Mouse (Mus musculus): ENCODE data around the gene Col12a1.

The Col12a1 gene

GRCm38 (mm10) chr9:79718481-79719370 is at the start of gene Col12a1:
Gene Col12a1, minus strand, starts transcription at chr9:79718831.
- no peak for DNase-seq (ENCODE audit: low read depth in 2 of 2, low spot score in 2 of 2)

GRCm38 (mm10) chr9:79766991-79767545 is 48.4 kb upstream of the Col12a1 start:
- DNase-seq (ENCODE audit: low read depth in 2 of 2, low spot score in 2 of 2): no peak

GRCm38 (mm10) chr9:79765329-79765728 is 46.7 kb upstream of the Col12a1 start:
- no peak for DNase-seq (ENCODE audit: low read depth in 2 of 2, low spot score in 2 of 2)

GRCm38 (mm10) chr9:79762519-79762918 is 43.9 kb upstream of the Col12a1 start:
- DNase-seq (ENCODE audit: low read depth in 2 of 2, low spot score in 2 of 2): no peak

GRCm38 (mm10) chr9:79760076-79760475 is 41.4 kb upstream of the Col12a1 start:
- DNase-seq (ENCODE audit: low read depth in 2 of 2, low spot score in 2 of 2): no peak

- peak; percentile 89 to 92 for DNase-seq (ENCODE audit: low read depth in 2 of 2, low spot score in 2 of 2)
Observed at GRCm38 (mm10) chr9:79759385-79760005, 40.9 kb upstream of the Col12a1 start, which contains the start of gene Cox7a2. Gene Cox7a2, minus strand, starts transcription at chr9:79759878.

- no peak for DNase-seq (ENCODE audit: low read depth in 2 of 2, low spot score in 2 of 2)
Observed at GRCm38 (mm10) chr9:79755311-79755710, 36.7 kb upstream of the Col12a1 start.

- DNase-seq (ENCODE audit: low read depth in 2 of 2, low spot score in 2 of 2): no peak
Observed at GRCm38 (mm10) chr9:79751846-79752245, 33.2 kb upstream of the Col12a1 start.

GRCm38 (mm10) chr9:79750709-79751108 is 32.1 kb upstream of the Col12a1 start:
- no peak for DNase-seq (ENCODE audit: low read depth in 2 of 2, low spot score in 2 of 2)

- DNase-seq (ENCODE audit: low read depth in 2 of 2, low spot score in 2 of 2): no peak
Observed at GRCm38 (mm10) chr9:79745036-79745435, 26.4 kb upstream of the Col12a1 start.

GRCm38 (mm10) chr9:79735608-79736007 is 17.0 kb upstream of the Col12a1 start:
- no peak for DNase-seq (ENCODE audit: low read depth in 2 of 2, low spot score in 2 of 2)

GRCm38 (mm10) chr9:79730301-79730700 is 11.7 kb upstream of the Col12a1 start:
- DNase-seq (ENCODE audit: low read depth in 2 of 2, low spot score in 2 of 2): no peak

GRCm38 (mm10) chr9:79723090-79723489 is 4.5 kb upstream of the Col12a1 start:
- no peak for DNase-seq (ENCODE audit: low read depth in 2 of 2, low spot score in 2 of 2)

- no peak for DNase-seq (ENCODE audit: low read depth in 2 of 2, low spot score in 2 of 2)
Observed at GRCm38 (mm10) chr9:79721056-79721455, 2.4 kb upstream of the Col12a1 start.

GRCm38 (mm10) chr9:79720143-79720542 is 1.5 kb upstream of the Col12a1 start:
- DNase-seq (ENCODE audit: low read depth in 2 of 2, low spot score in 2 of 2): no peak

GRCm38 (mm10) chr9:79719451-79719850 is 820 bp upstream of the Col12a1 start:
- no peak for DNase-seq (ENCODE audit: low read depth in 2 of 2, low spot score in 2 of 2)

- no peak for DNase-seq (ENCODE audit: low read depth in 2 of 2, low spot score in 2 of 2)
Observed at GRCm38 (mm10) chr9:79717836-79718475, 675 bp downstream of the Col12a1 start.

GRCm38 (mm10) chr9:79716909-79717835 is 1.5 kb downstream of the Col12a1 start:
- peak in 1 of 2 experiments; percentile 3 for DNase-seq (ENCODE audit: low read depth in 2 of 2, low spot score in 2 of 2)

- no peak for DNase-seq (ENCODE audit: low read depth in 2 of 2, low spot score in 2 of 2)
Observed at GRCm38 (mm10) chr9:79716496-79716895, 2.1 kb downstream of the Col12a1 start.

- DNase-seq (ENCODE audit: low read depth in 2 of 2, low spot score in 2 of 2): no peak
Observed at GRCm38 (mm10) chr9:79714471-79715045, 4.1 kb downstream of the Col12a1 start.
